Mouse (Mus musculus) kidney, embryonic 14.5 days (tissue): ENCODE results near the gene Gipc1. TPM values are rescaled to one million over a fixed set of nuclear protein-coding genes. Genes with fewer than 3 reads are reported as not detected.
A peak's percentile ranks its signal among the peaks of the same experiment; 100 is the strongest.

Experiments
- ATAC-seq: fragments of 200-750 bp; cut with Nextera tagmentation; 2 replicates; pipeline ENCODE4 v1.8.0; 2017; ENCODE audit warnings: moderate number of reproducible peaks, mild to moderate bottlenecking, moderate TSS enrichment, moderate library complexity; ENCODE audit not compliant: low FRiP score, low TSS enrichment
- H3K27ac ChIP-seq: fragments of 300-500 bp; sonication (generic); 2 replicates; pipeline ENCODE4 v1.5.1; 2014; ENCODE audit warnings: low read depth, mild to moderate bottlenecking, low read length, moderate library complexity, mixed read lengths
- H3K27me3 ChIP-seq: fragments of 300-500 bp; sonication (generic); 2 replicates; pipeline ENCODE4 v1.6.1; 2014; ENCODE audit warnings: mild to moderate bottlenecking, low read length; ENCODE audit not compliant: control insufficient read depth, insufficient read depth
- H3K36me3 ChIP-seq: fragments of 300-500 bp; sonication (generic); 2 replicates; pipeline ENCODE4 v1.6.1; 2014; ENCODE audit warnings: low read length, mixed read lengths; ENCODE audit not compliant: control insufficient read depth, insufficient read depth
- H3K4me1 ChIP-seq: fragments of 300-500 bp; sonication (generic); 2 replicates; pipeline ENCODE4 v1.6.1; 2014; ENCODE audit warnings: low read length, mixed read lengths; ENCODE audit not compliant: control insufficient read depth, insufficient read depth
- H3K4me2 ChIP-seq: fragments of 300-500 bp; sonication (generic); replicated peaks from 2 replicates; pipeline ENCODE4 v1.6.1; 2014; ENCODE audit warnings: low read depth, mild to moderate bottlenecking, low read length
- H3K4me3 ChIP-seq: fragments of 300-500 bp; sonication (generic); 2 replicates; pipeline ENCODE4 v1.5.1; 2014; ENCODE audit warnings: mild to moderate bottlenecking, low read length
- H3K9ac ChIP-seq: fragments of 300-500 bp; sonication (generic); 2 replicates; pipeline ENCODE4 v1.6.1; 2014; ENCODE audit warnings: low read depth, mild to moderate bottlenecking, low read length, moderate library complexity
- H3K9me3 ChIP-seq: fragments of 300-500 bp; sonication (generic); 2 replicates; pipeline ENCODE4 v1.6.1; 2016; ENCODE audit warnings: low read length; ENCODE audit not compliant: control insufficient read depth
- WGBS: fragments of 180-500 bp; shearing (Covaris S2); extraction: QIAGEN DNeasy Blood & Tissue Kit; methylation state at CpG from one replicate; pipeline ENCODE4 v1.1.7; 2014; 5-methylcytosine and 5-hydroxymethylcytosine counted together
- polyA plus RNA-seq: library from polyadenylated mRNA; unstranded; fragments of >200 nt; fragmentation: Nextera tagmentation; extraction: Ambion mirVana; gene quantifications from 2 replicates; pipeline ENCODE4 v1.2.1, GENCODE M21; 2014

Gene Gipc1
- polyA plus RNA-seq, 1 experiment from 2014 or later: 210 TPM

GRCm38 (mm10) chr8:83684517-83684916 is 32.0 kb downstream of the Gipc1 start:
- H3K9me3 ChIP-seq: no peaks in the 10 kb centered on the region
- H3K4me3 ChIP-seq: no peak overlapping the region
- H3K4me1 ChIP-seq: peaks cover 15% of the 10 kb centered on the region; the same call in 1 of the 2 replicates
- no peak overlapping the region for H3K27ac ChIP-seq
- H3K27me3 ChIP-seq: no peaks in the 10 kb centered on the region
- H3K4me2 ChIP-seq: no peak overlapping the region
- peaks cover 58% of the 10 kb centered on the region for H3K36me3 ChIP-seq
- H3K9ac ChIP-seq: no peak overlapping the region
- no peak for ATAC-seq
- WGBS: 90% methylated on average over 9 of the region's 9 CpGs

DNA sequence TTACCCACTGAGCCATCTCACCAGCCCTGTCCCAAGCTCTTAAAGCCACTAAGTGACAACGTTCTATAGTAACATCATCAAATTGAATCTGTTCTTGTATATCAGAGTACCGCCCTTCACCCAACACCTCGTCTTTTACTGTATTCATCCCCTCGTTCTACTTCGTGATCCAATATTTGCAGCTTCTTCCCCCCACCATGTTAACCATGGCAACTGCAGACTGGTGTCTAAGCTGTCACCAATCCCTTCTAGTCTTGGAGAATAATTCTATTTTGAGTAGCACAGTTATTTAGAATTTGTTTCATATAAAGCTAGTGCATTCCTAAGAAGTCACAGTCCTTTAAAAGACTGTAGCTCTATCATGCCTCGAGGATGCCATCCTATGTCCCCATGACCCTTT is 36.8 kb downstream of the Gipc1 start:
- Histone ChIP-seq H3K9me3 (no peaks in the 10 kb centered on the region), H3K9ac (no peak overlapping the region), H3K36me3 (peaks cover 47% of the 10 kb centered on the region), H3K4me2 (no peak overlapping the region), H3K27me3 (no peaks in the 10 kb centered on the region), H3K4me1 (0 out of 2 replicates have a peak, but pooled peaks cover 6% of the 10 kb centered on the region), H3K27ac (no peak overlapping the region), H3K4me3 (no peak overlapping the region)
- ATAC-seq: no peak
- 94% methylated on average over 6 of the region's 6 CpGs for WGBS

GRCm38 (mm10) chr8:83693609-83694236 is 41.2 kb downstream of the Gipc1 start:
- Histone ChIP-seq H3K27me3 (no peaks in the 10 kb centered on the region), H3K27ac (no peak overlapping the region), H3K9me3 (no peaks in the 10 kb centered on the region), H3K4me3 (no peak overlapping the region), H3K9ac (no peak overlapping the region), H3K36me3 (peaks cover 25% of the 10 kb centered on the region), H3K4me2 (no peak overlapping the region), H3K4me1 (peaks cover 24% of the 10 kb centered on the region)
- ATAC-seq: no peak
- WGBS: 80% methylated on average over 10 of the region's 10 CpGs

DNA sequence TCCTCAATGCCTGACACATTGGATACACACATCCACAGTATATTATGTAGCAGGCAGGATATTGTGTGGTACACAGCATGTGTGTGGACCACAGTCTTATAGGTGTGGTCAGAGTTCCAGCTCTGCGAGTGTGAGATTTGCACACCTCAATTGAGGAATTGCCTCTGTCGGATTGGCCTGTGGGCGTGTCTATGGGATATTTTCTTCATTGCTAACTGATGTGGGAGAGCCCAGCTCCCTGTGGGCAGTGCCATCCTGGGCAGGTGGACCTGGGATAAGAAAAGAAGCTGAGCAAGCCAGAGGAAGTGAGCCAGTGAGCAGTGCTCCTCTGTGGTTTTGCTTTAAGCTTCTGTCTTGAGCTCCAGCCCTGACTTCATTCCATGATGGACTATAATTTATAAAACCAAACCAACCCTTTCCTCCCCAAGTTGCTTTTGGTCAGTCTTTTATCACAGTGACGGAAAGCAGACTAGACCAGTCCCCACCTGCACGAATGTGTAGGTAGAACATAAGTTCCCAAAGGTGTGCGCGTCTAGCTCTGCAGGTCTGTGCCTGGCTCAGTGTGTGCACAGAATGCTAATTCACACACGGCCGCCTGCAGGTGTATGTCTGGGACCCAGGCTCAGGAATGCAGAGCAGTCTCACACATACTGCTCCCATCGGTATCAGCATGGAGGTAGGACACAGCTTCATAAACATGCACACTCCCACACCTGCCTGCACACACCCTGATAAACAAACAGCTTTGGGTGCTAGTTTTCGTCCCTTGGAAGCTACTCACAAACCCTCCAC is 42.1 kb downstream of the Gipc1 start:
- Histone ChIP-seq H3K9me3 (no peaks in the 10 kb centered on the region), H3K4me1 (peaks cover 28% of the 10 kb centered on the region), H3K4me3 (no peak overlapping the region), H3K27ac (no peak overlapping the region), H3K27me3 (no peaks in the 10 kb centered on the region), H3K36me3 (peaks cover 25% of the 10 kb centered on the region), H3K9ac (no peak overlapping the region), H3K4me2 (no peak overlapping the region)
- ATAC-seq: no peak
- WGBS: 67% methylated on average over 11 of the region's 11 CpGs

DNA sequence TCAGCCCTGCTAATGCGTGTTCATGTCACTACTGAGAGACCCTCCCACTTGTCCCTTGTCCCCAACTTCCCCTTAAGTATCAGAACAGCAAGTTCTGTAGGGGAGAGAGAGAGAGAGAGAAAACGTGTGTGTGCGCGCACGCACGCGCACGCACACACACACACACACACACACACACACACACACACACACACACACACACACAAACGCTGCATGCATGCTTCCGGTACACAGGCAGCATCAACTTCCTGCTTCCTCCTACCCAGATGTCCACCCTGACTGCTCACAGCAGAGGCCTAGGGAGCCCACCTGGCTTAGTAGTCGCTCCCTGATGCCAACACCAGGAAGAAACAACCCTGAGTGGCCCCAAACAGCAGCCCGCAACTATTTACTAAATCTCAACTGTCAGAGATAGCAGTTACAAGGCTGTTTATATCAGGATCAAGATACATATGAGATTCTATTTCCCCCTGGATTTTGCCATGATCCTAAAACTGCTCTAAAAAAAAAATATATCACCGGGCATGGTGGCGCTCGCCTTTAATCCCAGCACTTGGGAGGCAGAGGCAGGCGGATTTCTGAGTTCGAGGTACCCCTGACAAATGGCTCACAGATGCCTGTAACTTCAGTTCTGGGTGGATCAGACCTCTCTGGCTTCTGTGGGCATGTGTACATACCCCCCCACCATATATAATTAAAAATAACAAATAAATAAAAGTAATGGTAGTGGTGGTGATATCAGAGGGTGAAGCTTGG is 43.1 kb downstream of the Gipc1 start:
- Histone ChIP-seq H3K4me1 (peaks cover 28% of the 10 kb centered on the region), H3K4me2 (no peak overlapping the region), H3K4me3 (no peak overlapping the region), H3K36me3 (peaks cover 21% of the 10 kb centered on the region), H3K9me3 (no peaks in the 10 kb centered on the region), H3K27me3 (no peaks in the 10 kb centered on the region), H3K27ac (no peak overlapping the region), H3K9ac (no peak overlapping the region)
- 78% methylated on average over 14 of the region's 17 CpGs for WGBS
- no peak for ATAC-seq

- Histone ChIP-seq H3K4me1 (peaks cover 28% of the 10 kb centered on the region), H3K4me2 (peak overlapping the region; percentile 95), H3K27ac (peak overlapping the region; percentile 30; the same call in 1 of the 2 replicates), H3K9ac (peak overlapping the region; percentile 89), H3K36me3 (peaks cover under 1% of the 10 kb centered on the region), H3K27me3 (no peaks in the 10 kb centered on the region), H3K9me3 (peaks cover 3% of the 10 kb centered on the region; the same call in 1 of the 2 replicates), H3K4me3 (peak overlapping the region; percentile 82)
- ATAC-seq: no peak
- WGBS: 30% methylated on average over 19 of the region's 19 CpGs
Measured at GRCm38 (mm10) chr8:83697374-83698220, 45.1 kb downstream of the Gipc1 start.

DNA sequence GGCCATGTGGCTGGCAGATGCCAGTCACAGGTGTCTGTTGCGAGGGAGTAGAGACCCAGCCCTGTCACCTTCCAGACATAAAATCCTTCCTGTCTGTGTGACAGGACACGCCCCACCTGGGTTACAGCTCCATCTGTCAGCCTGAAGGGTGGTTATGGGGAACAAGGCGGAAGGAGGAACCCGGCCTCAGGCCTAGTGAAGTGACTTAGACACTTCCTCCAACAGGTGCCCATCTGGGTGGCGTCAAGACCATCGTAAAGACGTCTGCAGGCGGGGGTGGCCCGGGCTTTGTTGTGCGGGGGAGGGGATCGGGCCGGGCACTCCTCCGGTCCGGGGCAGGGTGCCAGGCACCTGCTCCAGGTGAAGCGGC is 45.8 kb downstream of the Gipc1 start:
- peaks cover 28% of the 10 kb centered on the region for H3K4me1 ChIP-seq
- WGBS: under 1% methylated on average over 15 of the region's 15 CpGs

DNA sequence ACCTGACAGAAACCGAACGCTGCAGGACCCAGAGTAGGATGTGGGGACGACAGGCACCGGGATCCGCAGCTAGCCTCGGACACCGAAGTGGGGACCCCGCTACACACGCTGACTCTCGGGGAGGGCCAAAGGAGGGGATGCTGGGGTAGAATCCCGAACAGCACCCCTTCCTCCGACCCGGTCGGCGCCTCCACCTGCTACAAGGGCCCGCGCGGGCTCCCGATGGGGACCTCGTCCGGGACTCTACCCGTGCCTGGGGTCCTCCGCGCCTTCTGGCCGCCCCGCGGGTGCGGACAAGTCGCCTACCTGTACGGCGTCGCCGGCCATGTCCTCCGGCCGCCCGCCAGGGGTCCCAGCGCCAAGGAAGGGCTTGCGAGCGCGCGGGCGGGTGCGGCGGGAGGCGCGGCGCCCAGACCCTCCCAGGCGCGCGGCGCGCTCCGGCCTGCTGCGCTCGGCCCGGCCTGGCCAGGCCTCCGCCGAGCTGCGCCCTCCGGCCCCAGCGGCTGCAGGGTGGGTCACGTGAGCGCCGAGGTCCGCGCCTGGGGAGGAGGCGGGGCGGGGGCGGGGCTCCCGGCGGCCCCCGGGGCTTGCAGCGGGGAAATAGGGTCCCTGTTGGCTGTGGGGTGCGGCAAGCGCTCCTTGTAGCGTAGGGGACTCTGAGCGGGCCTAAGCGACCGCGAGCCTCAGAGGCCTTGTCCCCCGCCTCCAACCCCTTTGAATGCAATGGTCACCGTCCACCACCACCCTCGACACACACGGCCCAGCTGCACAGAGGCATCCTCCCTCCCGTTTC is 46.4 kb downstream of the Gipc1 start, which contains the start of gene Pkn1:
Pkn1 (minus strand) TSS at position 519 of the 793 bp plus-strand sequence.
- Histone ChIP-seq H3K9ac (peak within 1 kb of the TSS; percentile 89), H3K9me3 (peaks cover 3% of the 10 kb centered on the region; the same call in 1 of the 2 replicates), H3K4me2 (peak within 1 kb of the TSS; percentile 95), H3K4me3 (peak within 1 kb of the TSS; percentile 82), H3K27me3 (no peaks in the 10 kb centered on the region), H3K4me1 (peaks cover 26% of the 10 kb centered on the region), H3K36me3 (no peaks in the 10 kb centered on the region), H3K27ac (peak within 1 kb of the TSS; percentile 89)
- peak; percentile 94 for ATAC-seq
- 0% methylated on average over 71 of the region's 85 CpGs for WGBS

More for the DNA sequence above, 45.8 kb downstream of the Gipc1 start:
- Histone ChIP-seq H3K9me3 (peaks cover 3% of the 10 kb centered on the region; the same call in 1 of the 2 replicates), H3K4me2 (peak overlapping the region; percentile 95), H3K4me3 (peak overlapping the region; percentile 82), H3K27me3 (no peaks in the 10 kb centered on the region), H3K36me3 (no peaks in the 10 kb centered on the region), H3K27ac (peak overlapping the region; percentile 89; the same call in 1 of the 2 replicates), H3K9ac (peak overlapping the region; percentile 89)
- ATAC-seq: peak; percentile 6; the same call in 1 of the 2 replicates
